Mouse (Mus musculus) myocyte (in vitro differentiated cells): ENCODE measurements around the gene Trpt1.

Experiments used
- E2F4 ChIP-seq: IDR thresholded peaks from one replicate; pipeline ENCODE4 v1.6.1; 2011; ENCODE audit warnings: mild to moderate bottlenecking, control low read depth, moderate library complexity; ENCODE audit not compliant: insufficient read depth
- MAX ChIP-seq: IDR thresholded peaks from one replicate; pipeline ENCODE4 v1.6.1; 2011; ENCODE audit warnings: low read depth, mild to moderate bottlenecking, control low read depth
- MYOD1 ChIP-seq, 3 experiments: IDR thresholded peaks; one replicate each; pipeline ENCODE4 v1.6.1; 2011; ENCODE audit warnings: control low read depth in 2 of 3, low read depth in 2 of 3, mild to moderate bottlenecking in 2 of 3, moderate library complexity in 1 of 3; ENCODE audit not compliant: insufficient read length in 2 of 3, control insufficient read depth in 1 of 3
- MYOG ChIP-seq, 3 experiments: IDR thresholded peaks; one replicate each; pipeline ENCODE4 v1.6.1; 2011; ENCODE audit warnings: control low read depth in 2 of 3, low read depth in 2 of 3, mild to moderate bottlenecking in 2 of 3; ENCODE audit not compliant: insufficient read length in 2 of 3, control insufficient read depth in 1 of 3, insufficient read depth in 1 of 3
- POLR2A ChIP-seq: IDR thresholded peaks from one replicate; pipeline ENCODE4 v1.6.1; 2011; ENCODE audit warnings: low read depth, mild to moderate bottlenecking, control low read depth, moderate library complexity; ENCODE audit not compliant: insufficient read length
- POLR2AphosphoS2 ChIP-seq: IDR thresholded peaks from one replicate; pipeline ENCODE4 v1.6.1; 2011; ENCODE audit warnings: low read depth, control low read depth; ENCODE audit not compliant: insufficient read length
- SRF ChIP-seq: IDR thresholded peaks from one replicate; pipeline ENCODE4 v1.6.1; 2011; ENCODE audit warnings: low read depth; ENCODE audit not compliant: control insufficient read depth, insufficient read length
- TCF12 ChIP-seq: IDR thresholded peaks from one replicate; pipeline ENCODE4 v1.6.1; 2011; ENCODE audit warnings: mild to moderate bottlenecking, control low read depth; ENCODE audit not compliant: poor library complexity, insufficient read depth, severe bottlenecking

GRCm38 (mm10) chr19:6977759-6978638, 17.9 kb upstream of the Trpt1 start:
- peak; percentile 50 for TF ChIP-seq POLR2AphosphoS2
- TF ChIP-seq E2F4: no peak
- TF ChIP-seq POLR2A: no peak
- TF ChIP-seq MAX: no peak
- no peak for TF ChIP-seq MYOG (IDR thresholded peaks at IDR 0.05; ENCODE audit: control insufficient read depth in 1 of 3, insufficient read depth in 1 of 3, insufficient read length in 2 of 3, low read depth in 2 of 3)
- TF ChIP-seq SRF: no peak
- no peak for TF ChIP-seq MYOD1 (IDR thresholded peaks at IDR 0.05; ENCODE audit: control insufficient read depth in 1 of 3, insufficient read length in 2 of 3, low read depth in 2 of 3)
- TF ChIP-seq TCF12: no peak
